Mouse (Mus musculus): ENCODE data around the gene Tfpi2. TPM values are rescaled to one million over a fixed set of nuclear protein-coding genes. Genes with fewer than 3 reads are reported as not detected.

Tfpi2 gene
- total and polyA plus RNA-seq, 2 experiments from 2014 or later: 0.36 TPM; not detected in 1

GRCm38 (mm10) chr6:4004808-4005207, 16.1 kb upstream of the Tfpi2 start:
- Histone ChIP-seq H3K9me3 (ENCODE audit: low read length) (no peaks in the 10 kb centered on the region), H3K9ac (replicated peaks; ENCODE audit: low read length, poor library complexity, severe bottlenecking) (no peak overlapping the region), H3K4me1 (ENCODE audit: insufficient read depth, low read length) (no peaks in the 10 kb centered on the region), H3K4me2 (ENCODE audit: low read depth, low read length, poor library complexity, severe bottlenecking) (no peak overlapping the region), H3K27ac (ENCODE audit: low read depth, low read length) (no peak overlapping the region), H3K36me3 (ENCODE audit: insufficient read depth, low read length) (no peaks in the 10 kb centered on the region), H3K27me3 (ENCODE audit: insufficient read depth, low read length) (peaks cover 3% of the 10 kb centered on the region; the same call in 1 of the 2 replicates), H3K4me3 (ENCODE audit: low read depth, low read length) (peak overlapping the region; percentile 33)
- DNase-seq (ENCODE audit: low spot score) (no peak), ATAC-seq (ENCODE audit: low FRiP score) (no peak)
- TF ChIP-seq CTCF (IDR thresholded peaks at IDR 0.05): no peak
- WGBS: 80% methylated on average over 2 of the region's 2 CpGs

GRCm38 (mm10) chr6:4003890-4004306, 15.2 kb upstream of the Tfpi2 start, which contains the start of gene Gng11:
Gene Gng11 (plus strand): TSS chr6:4003904.
- peaks cover 3% of the 10 kb centered on the region; the same call in 1 of the 2 replicates for H3K27me3 ChIP-seq (ENCODE audit: insufficient read depth, low read length)
- H3K4me2 ChIP-seq (ENCODE audit: low read depth, low read length, poor library complexity, severe bottlenecking): peak within 1 kb of the TSS; percentile 44
- no peaks in the 10 kb centered on the region for H3K36me3 ChIP-seq (ENCODE audit: insufficient read depth, low read length)
- peak within 1 kb of the TSS; percentile 26; the same call in 1 of the 2 replicates for H3K27ac ChIP-seq (ENCODE audit: low read depth, low read length)
- H3K4me3 ChIP-seq (ENCODE audit: low read depth, low read length): peak within 1 kb of the TSS; percentile 33
- no peaks in the 10 kb centered on the region for H3K4me1 ChIP-seq (ENCODE audit: insufficient read depth, low read length)
- no peak for TF ChIP-seq CTCF (IDR thresholded peaks at IDR 0.05)
- peak; percentile 42 for DNase-seq (ENCODE audit: low spot score)
- 3% methylated on average over 19 of the region's 19 CpGs for WGBS
- no peaks in the 10 kb centered on the region for H3K9me3 ChIP-seq (ENCODE audit: low read length)
- ATAC-seq (ENCODE audit: low FRiP score): peak; percentile 65
- peak within 1 kb of the TSS; percentile 26; the same call in 1 of the 2 replicates for H3K9ac ChIP-seq (replicated peaks; ENCODE audit: low read length, poor library complexity, severe bottlenecking)

- ATAC-seq (ENCODE audit: low FRiP score) (no peak), DNase-seq (ENCODE audit: low spot score) (no peak)
- H3K9me3 ChIP-seq (ENCODE audit: low read length): no peaks in the 10 kb centered on the region
- H3K27me3 ChIP-seq (ENCODE audit: insufficient read depth, low read length): peaks cover 3% of the 10 kb centered on the region; the same call in 1 of the 2 replicates
- no peak overlapping the region; the same call in 1 of the 2 replicates for H3K4me2 ChIP-seq (ENCODE audit: low read depth, low read length, poor library complexity, severe bottlenecking)
- TF ChIP-seq CTCF (IDR thresholded peaks at IDR 0.05): no peak
- 55% methylated on average over 4 of the region's 4 CpGs for WGBS
- no peaks in the 10 kb centered on the region for H3K36me3 ChIP-seq (ENCODE audit: insufficient read depth, low read length)
- no peaks in the 10 kb centered on the region for H3K4me1 ChIP-seq (ENCODE audit: insufficient read depth, low read length)
- H3K27ac ChIP-seq (ENCODE audit: low read depth, low read length): no peak overlapping the region
- H3K4me3 ChIP-seq (ENCODE audit: low read depth, low read length): no peak overlapping the region
- H3K9ac ChIP-seq (replicated peaks; ENCODE audit: low read length, poor library complexity, severe bottlenecking): no peak overlapping the region
Observed at GRCm38 (mm10) chr6:4003445-4003844, 14.7 kb upstream of the Tfpi2 start.

GRCm38 (mm10) chr6:4000716-4001115, 12.0 kb upstream of the Tfpi2 start:
- peaks cover 3% of the 10 kb centered on the region; the same call in 1 of the 2 replicates for H3K27me3 ChIP-seq (ENCODE audit: insufficient read depth, low read length)
- no peaks in the 10 kb centered on the region for H3K9me3 ChIP-seq (ENCODE audit: low read length)
- no peaks in the 10 kb centered on the region for H3K36me3 ChIP-seq (ENCODE audit: insufficient read depth, low read length)
- no peak for TF ChIP-seq CTCF (IDR thresholded peaks at IDR 0.05)
- no peak overlapping the region for H3K4me3 ChIP-seq (ENCODE audit: low read depth, low read length)
- DNase-seq (ENCODE audit: low spot score) (no peak), ATAC-seq (ENCODE audit: low FRiP score) (no peak)
- no peak overlapping the region for H3K27ac ChIP-seq (ENCODE audit: low read depth, low read length)
- 90% methylated on average over 3 of the region's 3 CpGs for WGBS
- H3K4me2 ChIP-seq (ENCODE audit: low read depth, low read length, poor library complexity, severe bottlenecking): no peak overlapping the region
- H3K4me1 ChIP-seq (ENCODE audit: insufficient read depth, low read length): no peaks in the 10 kb centered on the region
- H3K9ac ChIP-seq (replicated peaks; ENCODE audit: low read length, poor library complexity, severe bottlenecking): no peak overlapping the region

- no peak overlapping the region for H3K4me2 ChIP-seq (ENCODE audit: low read depth, low read length, poor library complexity, severe bottlenecking)
- H3K9me3 ChIP-seq (ENCODE audit: low read length): no peaks in the 10 kb centered on the region
- no peak overlapping the region for H3K9ac ChIP-seq (replicated peaks; ENCODE audit: low read length, poor library complexity, severe bottlenecking)
- H3K27ac ChIP-seq (ENCODE audit: low read depth, low read length): no peak overlapping the region
- H3K4me1 ChIP-seq (ENCODE audit: insufficient read depth, low read length): no peaks in the 10 kb centered on the region
- WGBS: 60% methylated on average over 6 of the region's 6 CpGs
- DNase-seq (ENCODE audit: low spot score) (no peak), ATAC-seq (ENCODE audit: low FRiP score) (no peak)
- peaks cover 3% of the 10 kb centered on the region; the same call in 1 of the 2 replicates for H3K27me3 ChIP-seq (ENCODE audit: insufficient read depth, low read length)
- no peaks in the 10 kb centered on the region for H3K36me3 ChIP-seq (ENCODE audit: insufficient read depth, low read length)
- TF ChIP-seq CTCF (IDR thresholded peaks at IDR 0.05): no peak
- no peak overlapping the region for H3K4me3 ChIP-seq (ENCODE audit: low read depth, low read length)
Observed at GRCm38 (mm10) chr6:3999296-3999695, 10.6 kb upstream of the Tfpi2 start.

GRCm38 (mm10) chr6:3998089-3998488, 9.4 kb upstream of the Tfpi2 start:
- H3K9ac ChIP-seq (replicated peaks; ENCODE audit: low read length, poor library complexity, severe bottlenecking): no peak overlapping the region
- DNase-seq (ENCODE audit: low spot score): no peak
- H3K4me3 ChIP-seq (ENCODE audit: low read depth, low read length): no peak overlapping the region
- H3K27ac ChIP-seq (ENCODE audit: low read depth, low read length): no peak overlapping the region
- H3K9me3 ChIP-seq (ENCODE audit: low read length): no peaks in the 10 kb centered on the region
- no peaks in the 10 kb centered on the region for H3K36me3 ChIP-seq (ENCODE audit: insufficient read depth, low read length)
- H3K4me2 ChIP-seq (ENCODE audit: low read depth, low read length, poor library complexity, severe bottlenecking): no peak overlapping the region
- H3K4me1 ChIP-seq (ENCODE audit: insufficient read depth, low read length): no peaks in the 10 kb centered on the region
- no peak for TF ChIP-seq CTCF (IDR thresholded peaks at IDR 0.05)
- no peak for ATAC-seq (ENCODE audit: low FRiP score)
- no peaks in the 10 kb centered on the region for H3K27me3 ChIP-seq (ENCODE audit: insufficient read depth, low read length)
- 85% methylated on average over 4 of the region's 4 CpGs for WGBS
